Mouse (Mus musculus): ENCODE measurements at regions not wholly inside any gene's neighbourhood (a gene's known extent, or its start where the extent isn't known, plus 50 kb on each side); places are given as distances from the start of the nearest gene placed in this dataset.

DNA sequence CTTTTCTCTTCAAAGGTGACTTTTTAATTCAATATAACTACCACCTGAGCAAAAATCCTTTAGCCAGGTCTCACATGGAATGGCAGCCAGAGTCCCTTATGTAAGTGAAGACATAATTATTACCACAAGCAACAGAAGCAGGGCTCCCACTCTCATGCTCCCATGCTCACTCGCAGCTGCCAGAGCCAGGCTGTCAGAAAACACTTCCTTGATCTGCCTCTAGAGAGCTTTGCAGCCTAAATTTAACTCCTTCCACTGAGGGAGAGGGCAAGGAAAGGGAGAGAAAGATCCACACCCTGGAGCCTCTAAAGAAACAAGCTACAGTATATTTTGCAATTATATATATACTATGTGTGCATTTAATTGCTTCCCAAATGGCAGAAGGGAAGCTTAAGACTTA lies 272.3 kb upstream of the Sgcd start:
- TF ChIP-seq CTCF (IDR thresholded peaks at IDR 0.05) (no peak), EP300 (IDR thresholded peaks at IDR 0.05) (no peak)

Measured in lung, postnatal 0 days (tissue).